Mouse (Mus musculus): ENCODE results near the gene Vars. TPM values are rescaled to one million over a fixed set of nuclear protein-coding genes. Genes with fewer than 3 reads are reported as not detected.

Gene Vars
- polyA plus RNA-seq, 1 experiment from 2014 or later: 222 TPM

DNA sequence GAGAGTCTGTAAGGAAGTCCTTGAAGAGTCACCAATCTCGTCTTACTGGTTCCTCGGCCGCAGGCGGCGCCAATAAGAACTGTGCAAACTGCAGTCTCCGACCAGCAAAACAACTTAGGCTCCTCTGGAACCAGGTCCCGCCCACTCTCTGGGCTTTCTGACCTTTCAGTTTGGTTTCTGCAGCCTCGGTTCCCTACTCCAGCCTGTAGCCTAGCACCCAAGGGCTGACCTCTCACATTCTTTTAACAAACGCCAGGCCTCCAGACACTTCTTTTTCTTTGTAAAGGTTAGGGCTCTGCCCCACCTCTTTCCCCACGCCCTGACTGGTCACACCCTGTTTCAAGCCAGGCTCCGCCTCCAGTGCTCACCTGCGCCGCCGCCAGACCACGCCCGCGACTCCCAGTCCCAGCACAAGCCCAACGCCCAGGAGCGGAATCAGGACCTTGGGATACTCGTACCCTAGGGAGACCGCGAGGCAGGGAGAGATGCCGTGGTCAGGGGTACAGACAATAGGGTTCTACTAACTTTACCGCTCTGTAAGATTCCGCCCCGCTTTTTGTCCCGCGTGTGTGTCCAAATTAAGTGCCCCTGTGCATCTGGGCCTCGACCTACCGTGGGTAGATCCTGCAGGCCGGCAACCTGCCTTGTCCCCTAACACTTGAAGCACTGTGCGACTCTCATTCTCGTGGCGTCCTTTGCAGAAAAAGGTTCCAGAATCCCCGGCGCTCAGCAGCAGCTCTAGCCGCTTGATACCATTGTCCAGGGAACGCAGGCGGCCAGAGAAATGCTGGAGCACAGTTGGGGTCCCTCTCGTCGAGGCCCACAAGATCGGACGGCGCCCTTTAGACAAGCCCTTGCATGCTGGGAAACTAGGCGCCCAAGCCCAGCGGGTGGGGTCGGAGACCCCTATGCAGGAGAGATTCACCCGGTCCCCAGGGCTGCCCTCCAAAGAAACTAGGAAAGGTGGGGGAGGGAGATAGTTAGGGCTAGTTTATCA lies 64.5 kb downstream of the Vars start, which contains the start of gene Ly6g6c:
Gene Ly6g6c, plus strand, starts transcription at position 438 of the 997 bp plus-strand sequence.
- Histone ChIP-seq H3K9me3 (replicated peaks) (no peaks in the 10 kb centered on the region), H3K36me3 (peaks cover 36% of the 10 kb centered on the region), H3K27ac (peak within 1 kb of the TSS; percentile 71), H3K27me3 (ENCODE audit: low read depth, poor library complexity, severe bottlenecking) (peaks cover 67% of the 10 kb centered on the region), H3K4me1 (peaks cover 37% of the 10 kb centered on the region), H3K4me3 (peak within 1 kb of the TSS; percentile 50)
- peak; percentile 73 for DNase-seq (ENCODE audit: low spot score)
- under 1% methylated on average over 48 of the region's 48 CpGs for WGBS

Other genes with a start within 250 kb of the Vars start
- not detected in 2 replicates for gene Cyp21a1, start 196.4 kb upstream of the Vars start, polyA plus RNA-seq (2016; fragmentation: Nextera tagmentation; extraction: Ambion mirVana)
- 23.3 and 28.6 TPM in 2 replicates for gene Stk19, start 164.0 kb upstream of the Vars start, polyA plus RNA-seq (2016; fragmentation: Nextera tagmentation; extraction: Ambion mirVana)
- gene Dxo, start 164.0 kb upstream of the Vars start, polyA plus RNA-seq (2016; fragmentation: Nextera tagmentation; extraction: Ambion mirVana): 77.5 and 83.5 TPM in 2 replicates
- 57.5 and 65.0 TPM in 2 replicates for gene Skiv2l, start 150.8 kb upstream of the Vars start, polyA plus RNA-seq (2016; fragmentation: Nextera tagmentation; extraction: Ambion mirVana)
- 151 and 155 TPM in 2 replicates for gene Nelfe, start 150.6 kb upstream of the Vars start, polyA plus RNA-seq (2016; fragmentation: Nextera tagmentation; extraction: Ambion mirVana)
- gene Cfb, start 138.5 kb upstream of the Vars start, polyA plus RNA-seq (2016; fragmentation: Nextera tagmentation; extraction: Ambion mirVana): 2.1 and 2.5 TPM in 2 replicates
- gene Zbtb12, start 121.5 kb upstream of the Vars start, polyA plus RNA-seq (2016; fragmentation: Nextera tagmentation; extraction: Ambion mirVana): 6.2 and 6.3 TPM in 2 replicates
- 0.06 TPM in 1 of 2 replicates, not detected in the other for gene Gm20547, start 118.9 kb upstream of the Vars start, polyA plus RNA-seq (2016; fragmentation: Nextera tagmentation; extraction: Ambion mirVana)
- 0.29 and 0.40 TPM in 2 replicates for gene C2, start 102.7 kb upstream of the Vars start, polyA plus RNA-seq (2016; fragmentation: Nextera tagmentation; extraction: Ambion mirVana)
- 109 and 116 TPM in 2 replicates for gene Ehmt2, start 102.5 kb upstream of the Vars start, polyA plus RNA-seq (2016; fragmentation: Nextera tagmentation; extraction: Ambion mirVana)
- gene Slc44a4, start 86.5 kb upstream of the Vars start, polyA plus RNA-seq (2016; fragmentation: Nextera tagmentation; extraction: Ambion mirVana): not detected in 2 replicates
- 14.6 and 16.1 TPM in 2 replicates for gene Neu1, start 69.7 kb upstream of the Vars start, polyA plus RNA-seq (2016; fragmentation: Nextera tagmentation; extraction: Ambion mirVana)
- gene Hspa1b, start 41.7 kb upstream of the Vars start, polyA plus RNA-seq (2016; fragmentation: Nextera tagmentation; extraction: Ambion mirVana): 0.08 and 0.14 TPM in 2 replicates
- gene Gm20481, start 31.1 kb upstream of the Vars start, polyA plus RNA-seq (2016; fragmentation: Nextera tagmentation; extraction: Ambion mirVana): not detected in 2 replicates
- gene Hspa1a, start 28.8 kb upstream of the Vars start, polyA plus RNA-seq (2016; fragmentation: Nextera tagmentation; extraction: Ambion mirVana): 1.1 and 1.4 TPM in 2 replicates
- gene Hspa1l, start 28.3 kb upstream of the Vars start, polyA plus RNA-seq (2016; fragmentation: Nextera tagmentation; extraction: Ambion mirVana): 0.58 and 0.85 TPM in 2 replicates
- gene Lsm2, start 19.1 kb upstream of the Vars start, polyA plus RNA-seq (2016; fragmentation: Nextera tagmentation; extraction: Ambion mirVana): 320 and 365 TPM in 2 replicates
- 0.15 and 0.23 TPM in 2 replicates for gene Vwa7, start 15.6 kb downstream of the Vars start, polyA plus RNA-seq (2016; fragmentation: Nextera tagmentation; extraction: Ambion mirVana)
- gene Sapcd1, start 27.0 kb downstream of the Vars start, polyA plus RNA-seq (2016; fragmentation: Nextera tagmentation; extraction: Ambion mirVana): 1.2 and 1.4 TPM in 2 replicates
- gene Msh5, start 45.8 kb downstream of the Vars start, polyA plus RNA-seq (2016; fragmentation: Nextera tagmentation; extraction: Ambion mirVana): 5.2 and 5.4 TPM in 2 replicates
- gene Clic1, start 49.0 kb downstream of the Vars start, polyA plus RNA-seq (2016; fragmentation: Nextera tagmentation; extraction: Ambion mirVana): 174 and 186 TPM in 2 replicates
- gene Ddah2, start 58.0 kb downstream of the Vars start, polyA plus RNA-seq (2016; fragmentation: Nextera tagmentation; extraction: Ambion mirVana): 453 and 568 TPM in 2 replicates
- not detected in 2 replicates for gene Ly6g6c, start 64.4 kb downstream of the Vars start, polyA plus RNA-seq (2016; fragmentation: Nextera tagmentation; extraction: Ambion mirVana)
- gene Mpig6b, start 65.2 kb downstream of the Vars start, polyA plus RNA-seq (2016; fragmentation: Nextera tagmentation; extraction: Ambion mirVana): 0.36 and 0.46 TPM in 2 replicates
- gene Ly6g6e, start 75.9 kb downstream of the Vars start, polyA plus RNA-seq (2016; fragmentation: Nextera tagmentation; extraction: Ambion mirVana): 0.81 and 0.95 TPM in 2 replicates
- 0.80 and 1.1 TPM in 2 replicates for gene Ly6g6d, start 77.1 kb downstream of the Vars start, polyA plus RNA-seq (2016; fragmentation: Nextera tagmentation; extraction: Ambion mirVana)
- 0.56 and 0.66 TPM in 2 replicates for gene Ly6g6f, start 84.6 kb downstream of the Vars start, polyA plus RNA-seq (2016; fragmentation: Nextera tagmentation; extraction: Ambion mirVana)
- gene Abhd16a, start 88.3 kb downstream of the Vars start, polyA plus RNA-seq (2016; fragmentation: Nextera tagmentation; extraction: Ambion mirVana): 53.3 and 63.6 TPM in 2 replicates
- gene Ly6g5c, start 107.3 kb downstream of the Vars start, polyA plus RNA-seq (2016; fragmentation: Nextera tagmentation; extraction: Ambion mirVana): not detected in 2 replicates
- 1.4 and 1.7 TPM in 2 replicates for gene Ly6g5b, start 114.4 kb downstream of the Vars start, polyA plus RNA-seq (2016; fragmentation: Nextera tagmentation; extraction: Ambion mirVana)
- gene Gpank1, start 120.5 kb downstream of the Vars start, polyA plus RNA-seq (2016; fragmentation: Nextera tagmentation; extraction: Ambion mirVana): 33.9 and 35.8 TPM in 2 replicates
- 299 and 317 TPM in 2 replicates for gene Csnk2b, start 121.1 kb downstream of the Vars start, polyA plus RNA-seq (2016; fragmentation: Nextera tagmentation; extraction: Ambion mirVana)
- 8.4 and 8.5 TPM in 2 replicates for gene D17H6S53E, start 125.4 kb downstream of the Vars start, polyA plus RNA-seq (2016; fragmentation: Nextera tagmentation; extraction: Ambion mirVana)
- 0.39 and 0.56 TPM in 2 replicates for gene Apom, start 131.1 kb downstream of the Vars start, polyA plus RNA-seq (2016; fragmentation: Nextera tagmentation; extraction: Ambion mirVana)
- 74.2 and 74.7 TPM in 2 replicates for gene Bag6, start 134.2 kb downstream of the Vars start, polyA plus RNA-seq (2016; fragmentation: Nextera tagmentation; extraction: Ambion mirVana)
- 213 and 229 TPM in 2 replicates for gene Prrc2a, start 163.9 kb downstream of the Vars start, polyA plus RNA-seq (2016; fragmentation: Nextera tagmentation; extraction: Ambion mirVana)
- gene Aif1, start 175.1 kb downstream of the Vars start, polyA plus RNA-seq (2016; fragmentation: Nextera tagmentation; extraction: Ambion mirVana): 1.5 and 1.8 TPM in 2 replicates
- gene Lst1, start 187.5 kb downstream of the Vars start, polyA plus RNA-seq (2016; fragmentation: Nextera tagmentation; extraction: Ambion mirVana): 1.6 and 2.0 TPM in 2 replicates
- gene Ltb, start 193.5 kb downstream of the Vars start, polyA plus RNA-seq (2016; fragmentation: Nextera tagmentation; extraction: Ambion mirVana): 0.38 and 0.45 TPM in 2 replicates
- 0.14 TPM in 1 of 2 replicates, not detected in the other for gene Tnf, start 201.0 kb downstream of the Vars start, polyA plus RNA-seq (2016; fragmentation: Nextera tagmentation; extraction: Ambion mirVana)
- not detected in 2 replicates for gene Lta, start 204.4 kb downstream of the Vars start, polyA plus RNA-seq (2016; fragmentation: Nextera tagmentation; extraction: Ambion mirVana)
- 0.30 and 0.33 TPM in 2 replicates for gene Gm16181, start 219.8 kb downstream of the Vars start, polyA plus RNA-seq (2016; fragmentation: Nextera tagmentation; extraction: Ambion mirVana)
- gene Atp6v1g2, start 232.7 kb downstream of the Vars start, polyA plus RNA-seq (2016; fragmentation: Nextera tagmentation; extraction: Ambion mirVana): 4.5 and 5.2 TPM in 2 replicates
- 10.7 and 12.1 TPM in 2 replicates for gene Nfkbil1, start 234.8 kb downstream of the Vars start, polyA plus RNA-seq (2016; fragmentation: Nextera tagmentation; extraction: Ambion mirVana)
- 749 and 792 TPM in 2 replicates for gene Ddx39b, start 240.8 kb downstream of the Vars start, polyA plus RNA-seq (2016; fragmentation: Nextera tagmentation; extraction: Ambion mirVana)